Mouse (Mus musculus) c-Kit-positive CD71-positive TER-119-positive erythroid progenitor cells, embryonic 14.5 days (primary cell): ENCODE measurements around the gene Nfib.

Experiments used
- DNase-seq: peaks from one replicate; pipeline ENCODE4 v3.0.0-alpha.2; 2013; ENCODE audit warnings: low spot score

Nfib gene

DNA sequence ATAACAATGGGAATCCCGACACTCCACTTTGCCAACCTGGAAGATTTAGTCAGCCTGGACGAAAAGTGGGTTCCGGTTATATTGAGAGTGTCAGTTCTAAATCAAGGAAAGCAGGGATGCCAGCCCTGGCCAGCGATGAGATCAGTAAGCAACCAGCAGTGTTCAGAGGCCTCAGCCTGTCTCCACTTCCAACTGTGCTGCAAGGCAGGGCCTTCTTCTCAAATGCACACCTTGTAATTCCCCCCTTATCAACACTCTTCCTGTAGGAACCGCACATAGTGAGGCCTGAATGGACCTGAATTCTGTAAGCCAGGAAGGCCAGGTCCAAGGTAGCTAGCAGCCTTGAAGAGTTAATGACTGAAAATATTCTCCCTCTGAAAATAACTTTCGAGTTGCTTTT lies 239.4 kb downstream of the Nfib start:
- no peak for DNase-seq

DNA sequence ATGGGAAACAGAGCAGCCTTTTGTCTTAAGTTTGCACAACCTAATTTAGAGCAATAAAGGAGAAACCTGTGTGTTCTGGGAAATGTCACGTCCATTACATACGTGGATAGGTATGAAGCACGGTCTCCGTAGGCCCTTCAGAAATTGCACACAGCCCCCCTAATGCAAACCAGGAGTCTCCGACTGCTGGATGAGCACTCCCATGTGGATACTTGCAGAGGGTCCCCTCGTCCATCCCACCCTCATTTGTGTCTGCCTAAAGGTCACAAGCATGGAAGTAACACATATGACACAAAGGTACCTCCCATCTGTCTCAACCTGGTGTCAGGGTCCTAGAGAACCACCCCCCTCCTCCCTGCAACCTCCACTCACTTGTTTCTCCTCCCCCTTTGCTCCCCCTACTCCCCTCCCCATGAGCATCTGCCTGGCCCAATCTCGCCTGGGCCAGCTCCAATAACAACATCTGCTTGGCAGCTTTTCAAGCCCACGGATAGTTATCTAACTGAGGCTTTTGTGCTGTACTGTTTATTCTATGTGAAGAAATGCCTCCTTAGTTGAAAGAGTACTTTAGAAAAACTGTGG lies 241.4 kb downstream of the Nfib start:
- DNase-seq: no peak

DNA sequence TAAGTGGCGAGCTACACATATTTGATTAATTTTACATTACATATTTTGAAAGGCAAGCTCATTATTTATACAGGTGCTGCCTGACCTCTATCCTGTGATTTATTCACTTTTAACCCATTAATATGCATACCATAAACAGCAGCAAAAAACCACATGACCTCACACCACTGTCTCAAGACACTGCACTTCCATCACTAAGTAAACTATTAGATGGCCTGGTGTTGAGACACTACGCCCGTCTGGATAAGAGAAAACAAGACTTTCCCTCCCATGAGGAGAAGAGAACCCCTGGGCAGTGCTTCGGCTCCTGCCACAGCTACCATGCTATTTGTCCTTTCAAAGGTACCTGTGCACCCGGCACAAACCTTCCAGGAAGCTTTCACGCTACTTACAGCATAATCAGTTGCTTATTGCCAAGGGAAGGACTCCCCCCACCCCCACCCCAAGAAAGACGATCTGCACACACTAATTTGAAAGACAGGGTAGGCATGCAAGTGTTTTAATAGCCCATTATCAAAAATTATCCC lies 242.3 kb downstream of the Nfib start:
- DNase-seq: no peak

DNA sequence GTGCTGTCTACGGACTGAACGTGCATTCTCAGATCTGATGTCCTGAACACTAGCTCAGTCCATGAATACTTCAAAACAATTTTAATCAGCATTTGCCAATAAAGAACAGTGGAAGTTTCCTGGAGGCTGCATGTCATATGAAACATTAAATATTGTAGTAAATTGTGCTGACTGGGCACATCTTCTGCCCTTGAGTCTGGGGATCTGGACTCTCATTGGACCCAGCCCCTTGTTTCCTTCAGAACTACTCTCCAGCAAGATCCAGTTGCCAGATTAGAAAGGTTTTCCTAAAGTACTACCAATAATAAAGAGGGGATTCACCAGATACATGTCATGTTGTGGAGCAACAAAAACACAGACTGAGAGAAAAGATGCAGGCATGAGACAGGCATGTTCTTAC lies 243.9 kb downstream of the Nfib start:
- DNase-seq: no peak

DNA sequence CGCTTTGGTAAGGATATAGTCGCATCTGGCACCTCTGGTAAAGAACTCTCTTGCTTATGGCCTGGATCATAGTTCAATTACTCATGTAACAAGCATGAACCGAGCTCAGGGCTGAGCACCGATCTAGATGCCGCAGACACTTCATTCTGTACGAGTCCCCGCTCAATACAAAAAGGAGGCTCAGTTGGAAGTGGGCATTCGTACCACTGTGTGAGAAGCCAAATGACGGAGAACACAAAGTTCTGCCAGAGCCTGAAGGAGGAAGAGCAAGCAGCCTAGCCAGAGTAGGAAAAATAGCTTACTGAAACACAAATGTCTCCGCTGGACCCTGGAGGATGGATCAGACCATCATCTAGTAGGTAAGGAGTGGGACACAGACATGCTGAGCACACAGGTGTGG lies 246.7 kb downstream of the Nfib start:
- DNase-seq: no peak

DNA sequence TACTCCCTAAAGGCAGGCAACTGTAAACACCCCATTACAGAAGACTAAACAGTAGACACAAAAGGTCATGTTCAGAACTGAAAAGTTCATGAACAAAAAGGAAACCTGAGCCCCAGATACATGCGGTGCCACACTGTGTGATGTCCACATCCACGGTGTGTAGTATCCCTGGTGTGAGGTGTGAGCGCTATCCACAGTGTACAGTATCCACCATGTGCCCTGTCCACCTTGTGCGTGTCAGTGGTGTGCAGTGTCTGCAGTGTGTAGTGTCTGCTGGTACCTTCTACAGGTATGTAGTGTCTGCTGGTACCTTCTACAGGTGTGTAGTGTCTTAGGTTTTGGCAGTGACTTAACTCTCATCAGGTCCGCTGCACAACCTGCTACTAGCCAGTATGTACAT lies 248.6 kb downstream of the Nfib start:
- DNase-seq: no peak

DNA sequence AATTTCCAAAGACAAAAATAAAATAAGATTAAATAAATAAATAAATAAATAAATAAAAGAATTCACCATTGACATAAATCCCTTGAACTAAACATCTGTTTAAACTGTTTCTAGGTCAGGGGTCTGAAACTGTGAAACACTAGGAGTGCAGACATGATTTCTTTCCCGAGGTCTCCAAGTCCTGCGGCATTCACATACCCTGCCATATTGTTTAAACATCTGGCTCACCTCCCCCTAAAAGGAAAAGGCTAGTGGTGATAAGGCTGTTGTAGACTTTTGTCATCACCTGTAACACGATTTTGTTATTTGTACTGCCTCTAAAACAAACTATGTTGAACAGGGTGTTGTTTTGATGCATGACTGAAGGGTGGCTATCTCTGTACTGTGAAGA lies 249.2 kb downstream of the Nfib start:
- no peak for DNase-seq

DNA sequence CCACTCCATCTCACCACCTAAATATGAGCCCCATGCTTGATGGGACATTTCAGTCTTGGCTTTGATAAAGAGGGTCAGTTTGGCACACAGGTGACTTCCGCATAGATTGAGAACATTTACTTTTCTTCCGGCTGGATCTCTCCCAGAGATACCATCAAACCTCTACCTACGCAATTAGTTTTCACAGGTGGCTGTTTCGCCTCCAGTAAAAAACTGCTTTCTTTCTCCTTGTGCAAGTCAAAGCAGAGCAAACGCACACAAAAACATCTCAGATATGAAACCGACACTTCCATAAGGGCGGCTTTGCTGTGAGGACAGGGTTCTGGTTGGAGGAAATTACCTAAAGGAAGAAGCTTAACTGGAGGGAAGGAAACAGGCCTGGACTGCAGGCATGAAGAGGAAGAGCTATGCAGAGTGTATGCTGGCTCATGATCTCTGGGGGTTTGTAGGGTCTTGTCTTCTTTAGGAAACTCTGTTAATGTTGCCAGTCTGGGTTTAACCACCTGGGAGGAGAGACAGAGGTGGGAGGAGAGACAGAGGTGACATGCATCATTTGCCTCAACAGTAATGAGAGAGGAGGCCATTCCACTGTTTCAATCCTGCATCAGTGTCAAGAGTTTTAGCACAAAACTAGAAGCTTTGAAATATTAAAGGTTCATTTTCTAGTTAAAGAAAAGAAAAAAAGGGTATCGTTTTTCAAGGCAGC lies 249.8 kb downstream of the Nfib start:
- DNase-seq: no peak

DNA sequence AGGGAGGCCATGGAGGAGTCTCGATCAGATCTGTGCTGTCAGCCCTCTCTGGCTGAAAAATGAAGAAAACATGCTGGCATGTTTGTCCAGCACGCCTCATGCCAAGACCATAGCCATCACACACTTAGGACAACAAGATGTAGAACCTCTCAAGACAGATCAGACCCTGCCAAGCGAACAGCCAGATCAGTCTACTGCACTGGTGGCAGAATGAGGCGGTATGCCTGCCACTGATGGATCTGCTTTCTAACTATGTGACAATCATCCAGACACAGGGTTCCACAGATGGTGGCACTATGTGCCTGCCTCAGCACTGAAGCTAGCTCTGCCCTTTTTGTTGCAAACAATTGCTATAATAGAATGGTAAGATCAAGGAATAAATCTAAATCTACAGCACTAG lies 250.6 kb downstream of the Nfib start:
- DNase-seq: no peak

DNA sequence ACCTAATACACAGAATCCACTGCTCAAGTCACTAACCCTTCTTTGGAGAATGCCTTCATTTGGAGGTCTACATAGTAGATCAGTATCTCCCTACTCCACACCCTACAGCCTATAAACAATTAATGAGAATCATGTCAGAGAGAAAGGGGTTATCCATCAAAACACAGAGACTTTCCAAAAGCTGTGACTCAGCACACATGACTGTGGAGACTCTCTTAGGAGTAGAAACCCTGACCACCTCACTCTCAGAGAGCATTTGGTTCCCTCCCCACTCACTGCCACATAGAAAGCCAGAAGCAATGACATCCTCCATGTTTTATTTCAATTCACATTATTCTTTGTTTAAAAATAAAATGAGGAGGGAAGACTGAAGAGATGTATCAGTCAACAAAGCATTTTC lies 252.2 kb downstream of the Nfib start:
- no peak for DNase-seq

DNA sequence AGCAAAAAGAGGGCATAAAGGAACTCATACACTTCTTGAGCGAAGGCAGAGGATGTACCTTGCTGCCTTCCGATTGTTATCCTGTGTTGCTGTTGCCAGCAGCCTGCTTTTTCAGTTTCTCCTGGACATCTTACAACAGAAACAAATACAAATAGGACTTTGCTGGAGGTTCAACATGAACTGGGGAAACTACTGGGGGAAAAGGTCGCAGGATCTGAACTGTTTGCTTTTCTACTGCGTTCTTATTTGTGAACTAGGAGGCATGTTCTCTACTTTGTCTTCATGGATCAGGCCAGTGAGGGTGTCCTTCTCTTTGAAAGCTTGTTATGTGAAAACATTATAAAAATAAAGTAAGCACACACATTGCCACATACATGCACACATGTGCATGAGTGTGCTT lies 252.6 kb downstream of the Nfib start:
- no peak for DNase-seq

DNA sequence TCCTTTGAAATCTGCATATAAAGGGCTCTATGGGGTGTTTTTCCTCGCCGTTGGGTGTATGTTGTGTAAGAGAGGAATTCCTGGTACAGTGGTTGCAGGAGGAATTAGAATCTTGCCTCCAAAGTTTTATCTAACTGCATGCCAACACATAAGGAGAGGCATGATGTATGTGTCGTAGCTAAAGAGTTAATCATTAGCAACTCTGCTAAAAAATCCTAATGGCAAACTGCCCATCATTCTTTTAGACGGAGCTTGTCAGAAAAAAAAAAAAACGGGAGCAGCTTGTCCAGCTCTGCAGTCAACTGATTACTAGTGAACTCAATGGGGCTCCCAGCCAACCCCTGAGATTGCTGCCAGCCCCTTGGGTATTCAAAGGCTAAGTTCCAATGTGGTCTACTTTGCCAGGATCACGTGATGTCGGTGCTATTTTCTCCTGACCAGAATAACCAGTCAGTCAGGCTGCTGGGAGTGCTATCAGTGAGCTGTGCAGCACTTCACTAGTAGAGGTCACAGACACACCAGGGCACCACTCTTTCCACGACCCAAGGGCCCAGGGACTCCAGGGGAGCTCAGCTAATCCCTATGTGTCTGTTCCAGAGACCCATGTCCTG lies 258.4 kb downstream of the Nfib start:
- no peak for DNase-seq

DNA sequence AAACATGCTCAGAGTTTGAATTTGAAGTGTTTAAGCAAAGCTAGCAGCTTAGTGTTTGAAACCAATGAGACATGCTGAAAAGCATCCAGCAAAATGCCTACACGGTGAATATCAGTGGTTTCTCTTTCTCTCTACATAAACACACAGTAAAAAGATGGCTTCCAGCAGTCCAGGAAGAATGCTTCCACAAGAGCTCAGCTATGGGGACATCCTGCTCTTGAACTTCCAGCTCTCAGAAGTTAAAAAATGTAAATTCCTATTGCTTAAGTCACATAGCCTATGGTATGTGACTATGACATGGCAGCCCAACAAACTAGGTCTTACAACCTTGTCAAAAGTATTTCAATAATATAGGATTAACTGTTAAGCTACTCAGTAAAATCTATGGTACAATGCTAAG lies 261.5 kb downstream of the Nfib start:
- DNase-seq: no peak

DNA sequence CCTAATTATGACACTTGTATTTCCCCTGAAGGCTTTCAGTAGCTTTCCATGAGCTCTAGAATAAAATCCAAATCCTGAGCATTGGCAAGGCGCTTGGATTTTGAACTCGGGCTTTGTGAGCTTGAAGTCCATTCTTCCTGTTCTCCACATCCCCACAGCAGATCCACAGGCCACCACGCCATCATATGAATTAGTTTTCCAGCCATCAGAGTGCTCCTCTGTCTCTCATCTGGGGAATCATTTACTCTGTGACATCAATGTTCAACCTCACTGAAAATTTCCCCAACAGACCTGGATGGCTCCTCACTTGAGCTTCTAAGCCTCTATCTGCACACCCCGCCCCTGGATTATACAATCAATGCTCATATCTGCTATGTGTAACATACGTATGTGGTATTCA lies 262.1 kb downstream of the Nfib start:
- no peak for DNase-seq

DNA sequence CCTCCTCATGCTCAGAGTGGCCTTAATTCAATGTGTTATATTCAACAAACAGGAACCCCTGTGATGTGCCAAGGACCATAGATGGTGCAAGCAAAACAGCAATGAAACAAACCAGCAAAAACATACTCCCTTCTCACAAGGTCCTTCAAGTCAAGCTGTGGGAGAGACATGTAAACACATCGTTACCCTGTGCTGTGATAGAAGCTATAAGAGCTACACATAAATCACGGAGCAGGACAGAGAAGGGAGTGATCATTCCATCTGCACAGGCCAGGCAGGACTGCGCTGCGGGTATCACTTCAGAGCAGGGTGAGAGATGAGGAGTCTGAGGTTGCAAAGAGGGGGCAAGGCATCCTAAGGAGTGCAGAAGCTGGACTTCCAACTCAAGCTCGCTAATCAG lies 262.5 kb downstream of the Nfib start:
- DNase-seq: no peak

DNA sequence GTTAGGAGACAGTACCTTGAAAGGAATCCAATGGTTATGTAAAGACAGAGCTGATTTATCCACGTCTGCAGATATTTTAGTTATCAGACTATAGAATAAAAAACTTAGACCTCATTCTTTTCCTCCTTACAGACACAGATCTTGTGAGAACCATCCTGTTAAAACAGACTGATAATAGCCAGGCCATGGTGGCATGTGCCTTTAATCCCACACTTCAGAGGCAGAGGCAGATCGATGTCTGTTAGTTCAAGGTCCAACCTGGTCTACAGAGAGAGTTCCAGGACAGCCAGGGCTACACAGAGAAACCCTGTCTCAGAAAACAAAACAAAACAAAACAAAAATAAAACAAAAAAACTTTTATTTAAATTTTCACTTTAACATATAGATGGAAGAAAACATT lies 264.9 kb downstream of the Nfib start:
- no peak for DNase-seq

DNA sequence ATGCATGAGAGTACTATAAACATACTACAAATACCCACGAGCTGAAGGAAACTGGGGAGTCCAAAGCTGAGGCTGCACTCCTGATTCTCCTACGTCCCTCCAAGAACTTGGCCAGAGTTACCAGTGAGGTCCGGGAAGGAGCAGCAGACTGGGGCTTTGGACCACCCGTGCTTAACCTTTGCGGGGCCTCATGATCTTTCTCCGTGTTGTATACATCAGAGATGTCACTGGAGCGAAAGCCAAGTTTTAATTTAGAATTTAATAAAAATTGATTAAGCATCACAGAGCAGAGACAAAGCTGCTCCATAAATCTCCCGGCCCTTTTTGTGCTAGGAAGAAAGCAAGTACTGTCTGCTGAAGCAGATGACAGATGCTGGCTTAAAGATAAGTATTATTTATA lies 265.7 kb downstream of the Nfib start:
- no peak for DNase-seq

DNA sequence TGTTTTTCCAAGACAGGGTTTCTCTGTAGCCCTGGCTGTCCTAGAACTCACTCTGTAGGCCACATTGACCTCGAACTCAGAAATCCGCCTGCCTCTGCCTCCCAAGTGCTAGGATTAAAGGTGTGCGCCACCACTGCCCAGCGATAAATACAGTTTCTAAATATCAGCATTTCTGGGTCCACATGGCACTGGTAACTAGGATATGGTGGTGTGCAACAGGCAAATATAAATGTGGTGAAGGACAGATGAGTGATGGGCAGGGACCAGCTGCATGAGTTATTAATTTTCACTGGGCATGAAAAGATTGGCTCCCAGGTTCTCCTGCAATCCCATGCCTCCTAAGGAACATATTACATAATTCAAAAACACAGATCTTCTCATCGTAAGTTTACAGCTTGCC lies 266.9 kb downstream of the Nfib start:
- no peak for DNase-seq

DNA sequence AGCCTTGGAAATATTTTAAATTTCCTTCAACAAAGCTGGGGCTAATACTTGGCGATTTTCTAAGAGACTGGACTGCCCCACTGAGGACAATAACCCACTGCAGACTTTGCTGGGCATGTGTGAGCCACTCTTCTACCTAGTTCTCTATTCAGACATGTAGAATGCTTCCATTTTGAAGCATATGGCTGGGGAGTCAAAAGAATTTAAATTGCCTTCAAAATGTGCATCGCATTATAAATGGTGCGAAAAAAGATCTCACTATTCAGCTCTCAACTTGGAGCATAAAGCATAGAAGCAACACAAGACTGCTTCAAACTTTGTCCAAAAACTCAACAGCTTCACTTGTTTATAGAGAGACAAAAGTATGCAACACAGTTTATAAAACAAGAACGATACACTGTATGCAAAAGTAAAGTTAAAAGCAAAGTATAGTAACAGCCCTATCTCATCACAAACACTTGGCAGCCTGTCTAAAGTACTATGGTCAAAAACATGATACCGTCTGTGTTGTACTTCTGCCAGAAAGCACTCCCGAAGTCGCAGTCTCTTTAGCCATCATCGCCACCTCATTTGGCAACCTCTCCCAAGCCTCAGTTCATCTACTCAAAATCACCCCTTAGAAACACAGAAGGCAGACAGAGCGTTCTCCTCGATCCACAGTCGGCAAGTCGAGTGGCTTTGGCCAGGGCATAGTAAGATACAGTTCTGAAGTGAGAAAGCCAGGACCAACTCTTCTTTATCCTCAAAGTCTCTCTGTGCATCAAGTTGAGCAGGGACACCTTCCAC lies 267.8 kb downstream of the Nfib start:
- no peak for DNase-seq

DNA sequence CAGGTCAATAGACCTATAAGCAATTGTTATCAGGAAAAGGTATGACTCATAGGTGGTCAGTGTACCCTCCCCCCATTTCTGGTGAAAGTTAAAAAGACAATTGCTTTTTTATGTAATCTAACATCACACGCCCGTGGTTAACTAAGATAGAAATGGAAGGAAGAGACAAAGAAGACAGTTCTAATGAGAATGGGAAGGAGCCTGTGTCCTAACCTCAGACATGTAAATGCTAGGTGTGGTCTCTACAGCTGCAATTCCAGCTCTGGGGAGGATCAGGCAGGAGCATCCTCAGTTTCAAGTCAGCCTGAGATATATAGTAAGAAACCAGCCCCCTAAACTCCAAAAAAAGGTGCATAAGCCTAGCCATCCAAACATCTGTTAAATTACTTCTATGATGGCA lies 268.9 kb downstream of the Nfib start:
- DNase-seq: no peak

DNA sequence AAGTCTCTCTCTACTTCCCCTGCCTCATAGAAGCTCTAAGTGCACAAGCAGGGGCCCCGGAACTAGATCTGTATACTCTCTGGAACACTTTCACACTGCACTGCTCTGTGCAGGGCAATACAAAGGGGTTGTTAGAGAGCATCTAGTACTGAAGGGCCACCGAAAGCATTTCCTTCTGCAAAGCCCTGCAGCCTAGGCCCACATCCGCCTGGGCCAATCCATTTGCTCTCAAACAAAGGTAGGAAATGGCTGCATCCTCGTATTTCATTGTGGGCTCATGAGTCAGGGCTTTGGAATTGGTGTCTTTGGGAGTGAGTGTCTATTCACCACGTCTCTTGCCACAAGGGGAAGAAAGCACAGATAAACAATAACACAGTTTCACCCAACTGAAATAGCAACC lies 269.8 kb downstream of the Nfib start:
- no peak for DNase-seq

DNA sequence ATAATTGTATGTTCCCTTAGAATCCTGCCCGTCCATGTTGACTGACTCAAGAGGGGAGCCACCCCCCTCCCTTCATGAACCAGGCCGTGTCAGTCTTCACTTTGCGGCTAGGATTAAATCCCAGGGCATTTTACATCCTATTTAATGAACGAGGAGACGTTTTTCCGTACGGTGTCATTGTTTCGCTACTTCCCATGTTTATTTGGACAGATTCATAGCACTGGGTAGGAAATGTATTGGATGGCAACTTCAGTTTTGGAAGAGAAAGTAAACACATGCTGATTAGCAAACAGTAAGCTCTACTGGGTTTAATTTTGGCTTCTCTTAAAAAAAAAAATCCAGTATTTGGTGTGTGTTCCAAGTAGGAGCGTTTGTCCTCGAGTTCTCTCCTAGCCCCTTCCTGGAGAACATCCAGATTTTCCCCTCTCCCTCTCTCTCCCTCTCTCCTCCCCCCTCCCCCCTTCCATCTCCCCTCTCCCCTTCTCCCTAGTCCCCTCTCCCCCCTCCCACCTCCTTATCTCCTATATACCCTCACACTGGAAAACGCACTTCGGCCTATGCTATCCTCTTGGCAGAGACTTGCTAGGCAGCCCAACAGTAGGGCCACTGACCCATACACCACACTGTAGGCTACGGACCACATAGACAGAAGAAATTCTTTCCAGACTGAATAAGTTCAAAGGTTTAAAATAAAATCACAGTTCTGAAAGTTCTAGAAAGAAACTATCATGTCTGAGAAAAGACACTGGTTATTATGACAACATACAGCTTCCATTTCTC lies 271.4 kb downstream of the Nfib start:
- no peak for DNase-seq
